Mouse (Mus musculus): Measurements from ENCODE around the gene Smoc2. TPM values are rescaled to one million over a fixed set of nuclear protein-coding genes. Genes with fewer than 3 reads are reported as not detected.

Gene Smoc2
- polyA plus RNA-seq, 1 experiment from 2014 or later = 3.5 TPM

GRCm38 (mm10) chr17:14353219-14354079, 74.1 kb downstream of the Smoc2 start:
- no peaks in the 10 kb centered on the region for H3K9me3 ChIP-seq (ENCODE audit: control insufficient read depth, low read length)
- no peak overlapping the region for H3K9ac ChIP-seq
- ATAC-seq (ENCODE audit: low FRiP score) (no peak), DNase-seq (ENCODE audit: low spot score) (no peak)
- no peak overlapping the region for H3K4me3 ChIP-seq (replicated peaks; ENCODE audit: low read length)
- no peaks in the 10 kb centered on the region for H3K4me1 ChIP-seq (replicated peaks; ENCODE audit: control insufficient read depth, insufficient read depth, low read length)
- H3K4me2 ChIP-seq (replicated peaks) = no peak overlapping the region
- H3K27ac ChIP-seq = no peak overlapping the region
- WGBS = 88% methylated on average over 10 of the region's 10 CpGs
- no peaks in the 10 kb centered on the region for H3K36me3 ChIP-seq (replicated peaks; ENCODE audit: control insufficient read depth, insufficient read depth)
- H3K27me3 ChIP-seq (ENCODE audit: control insufficient read depth, insufficient read depth, low read length) = no peaks in the 10 kb centered on the region

GRCm38 (mm10) chr17:14361511-14361910, 82.2 kb downstream of the Smoc2 start:
- Histone ChIP-seq H3K27ac (no peak overlapping the region), H3K4me1 (replicated peaks; ENCODE audit: control insufficient read depth, insufficient read depth, low read length) (no peaks in the 10 kb centered on the region), H3K9me3 (ENCODE audit: control insufficient read depth, low read length) (no peaks in the 10 kb centered on the region), H3K4me2 (replicated peaks) (no peak overlapping the region), H3K36me3 (replicated peaks; ENCODE audit: control insufficient read depth, insufficient read depth) (no peaks in the 10 kb centered on the region), H3K4me3 (replicated peaks; ENCODE audit: low read length) (no peak overlapping the region), H3K27me3 (ENCODE audit: control insufficient read depth, insufficient read depth, low read length) (no peaks in the 10 kb centered on the region), H3K9ac (no peak overlapping the region)
- ATAC-seq (ENCODE audit: low FRiP score) = no peak
- DNase-seq (ENCODE audit: low spot score) = no peak
- 88% methylated on average over 1 of the region's 1 CpGs for WGBS

GRCm38 (mm10) chr17:14370476-14370875, 91.2 kb downstream of the Smoc2 start:
- Histone ChIP-seq H3K4me3 (replicated peaks; ENCODE audit: low read length) (no peak overlapping the region), H3K4me1 (replicated peaks; ENCODE audit: control insufficient read depth, insufficient read depth, low read length) (peaks cover 9% of the 10 kb centered on the region), H3K36me3 (replicated peaks; ENCODE audit: control insufficient read depth, insufficient read depth) (no peaks in the 10 kb centered on the region), H3K27ac (no peak overlapping the region), H3K9me3 (ENCODE audit: control insufficient read depth, low read length) (no peaks in the 10 kb centered on the region), H3K4me2 (replicated peaks) (no peak overlapping the region), H3K27me3 (ENCODE audit: control insufficient read depth, insufficient read depth, low read length) (no peaks in the 10 kb centered on the region), H3K9ac (no peak overlapping the region)
- ATAC-seq (ENCODE audit: low FRiP score) (no peak), DNase-seq (ENCODE audit: low spot score) (no peak)
- WGBS = 93% methylated on average over 5 of the region's 5 CpGs

- ATAC-seq (ENCODE audit: low FRiP score) = no peak
- WGBS = 82% methylated on average over 6 of the region's 6 CpGs
- no peaks in the 10 kb centered on the region for H3K9me3 ChIP-seq (ENCODE audit: control insufficient read depth, low read length)
- no peak for DNase-seq (ENCODE audit: low spot score)
- H3K4me1 ChIP-seq (replicated peaks; ENCODE audit: control insufficient read depth, insufficient read depth, low read length) = peaks cover 9% of the 10 kb centered on the region
- H3K27me3 ChIP-seq (ENCODE audit: control insufficient read depth, insufficient read depth, low read length) = no peaks in the 10 kb centered on the region
- no peak overlapping the region for H3K27ac ChIP-seq
- no peaks in the 10 kb centered on the region for H3K36me3 ChIP-seq (replicated peaks; ENCODE audit: control insufficient read depth, insufficient read depth)
- H3K4me3 ChIP-seq (replicated peaks; ENCODE audit: low read length) = no peak overlapping the region
- H3K4me2 ChIP-seq (replicated peaks) = no peak overlapping the region
- no peak overlapping the region for H3K9ac ChIP-seq
These were observed 92.3 kb downstream of the Smoc2 start for GRCm38 (mm10) chr17:14371606-14372005.

- Histone ChIP-seq H3K4me1 (replicated peaks; ENCODE audit: control insufficient read depth, insufficient read depth, low read length) (peaks cover 9% of the 10 kb centered on the region), H3K27ac (no peak overlapping the region), H3K9me3 (ENCODE audit: control insufficient read depth, low read length) (no peaks in the 10 kb centered on the region), H3K36me3 (replicated peaks; ENCODE audit: control insufficient read depth, insufficient read depth) (no peaks in the 10 kb centered on the region), H3K27me3 (ENCODE audit: control insufficient read depth, insufficient read depth, low read length) (no peaks in the 10 kb centered on the region), H3K4me2 (replicated peaks) (peak overlapping the region; percentile 36), H3K9ac (peak overlapping the region; percentile 13; the same call in 1 of the 2 replicates), H3K4me3 (replicated peaks; ENCODE audit: low read length) (no peak overlapping the region)
- 35% methylated on average over 25 of the region's 25 CpGs for WGBS
- ATAC-seq (ENCODE audit: low FRiP score) (peak; percentile 74), DNase-seq (ENCODE audit: low spot score) (peak; percentile 39)
These were observed 93.2 kb downstream of the Smoc2 start for GRCm38 (mm10) chr17:14372324-14373145.

- H3K9me3 ChIP-seq (ENCODE audit: control insufficient read depth, low read length) = no peaks in the 10 kb centered on the region
- DNase-seq (ENCODE audit: low spot score) (no peak), ATAC-seq (ENCODE audit: low FRiP score) (no peak)
- H3K4me3 ChIP-seq (replicated peaks; ENCODE audit: low read length) = no peak overlapping the region
- H3K4me1 ChIP-seq (replicated peaks; ENCODE audit: control insufficient read depth, insufficient read depth, low read length) = no peaks in the 10 kb centered on the region
- no peak overlapping the region for H3K9ac ChIP-seq
- H3K27ac ChIP-seq = no peak overlapping the region
- H3K36me3 ChIP-seq (replicated peaks; ENCODE audit: control insufficient read depth, insufficient read depth) = no peaks in the 10 kb centered on the region
- H3K4me2 ChIP-seq (replicated peaks) = no peak overlapping the region
- H3K27me3 ChIP-seq (ENCODE audit: control insufficient read depth, insufficient read depth, low read length) = no peaks in the 10 kb centered on the region
- 64% methylated on average over 17 of the region's 17 CpGs for WGBS
These were observed 99.6 kb downstream of the Smoc2 start for GRCm38 (mm10) chr17:14378692-14379446.

GRCm38 (mm10) chr17:14379518-14379917, 100.2 kb downstream of the Smoc2 start:
- no peaks in the 10 kb centered on the region for H3K4me1 ChIP-seq (replicated peaks; ENCODE audit: control insufficient read depth, insufficient read depth, low read length)
- no peak overlapping the region for H3K4me2 ChIP-seq (replicated peaks)
- no peaks in the 10 kb centered on the region for H3K36me3 ChIP-seq (replicated peaks; ENCODE audit: control insufficient read depth, insufficient read depth)
- H3K9ac ChIP-seq = no peak overlapping the region
- 82% methylated on average over 2 of the region's 2 CpGs for WGBS
- ATAC-seq (ENCODE audit: low FRiP score) (no peak), DNase-seq (ENCODE audit: low spot score) (no peak)
- H3K4me3 ChIP-seq (replicated peaks; ENCODE audit: low read length) = no peak overlapping the region
- no peaks in the 10 kb centered on the region for H3K9me3 ChIP-seq (ENCODE audit: control insufficient read depth, low read length)
- no peaks in the 10 kb centered on the region for H3K27me3 ChIP-seq (ENCODE audit: control insufficient read depth, insufficient read depth, low read length)
- H3K27ac ChIP-seq = no peak overlapping the region

GRCm38 (mm10) chr17:14379966-14380365, 100.7 kb downstream of the Smoc2 start:
- 90% methylated on average over 3 of the region's 3 CpGs for WGBS
- no peaks in the 10 kb centered on the region for H3K9me3 ChIP-seq (ENCODE audit: control insufficient read depth, low read length)
- H3K36me3 ChIP-seq (replicated peaks; ENCODE audit: control insufficient read depth, insufficient read depth) = no peaks in the 10 kb centered on the region
- DNase-seq (ENCODE audit: low spot score) = no peak
- H3K27me3 ChIP-seq (ENCODE audit: control insufficient read depth, insufficient read depth, low read length) = no peaks in the 10 kb centered on the region
- no peak overlapping the region for H3K4me2 ChIP-seq (replicated peaks)
- ATAC-seq (ENCODE audit: low FRiP score) = no peak
- H3K4me3 ChIP-seq (replicated peaks; ENCODE audit: low read length) = no peak overlapping the region
- no peak overlapping the region for H3K9ac ChIP-seq
- no peaks in the 10 kb centered on the region for H3K4me1 ChIP-seq (replicated peaks; ENCODE audit: control insufficient read depth, insufficient read depth, low read length)
- no peak overlapping the region for H3K27ac ChIP-seq

- no peak for DNase-seq (ENCODE audit: low spot score)
- H3K27ac ChIP-seq = no peak overlapping the region
- ATAC-seq (ENCODE audit: low FRiP score) = no peak
- H3K4me3 ChIP-seq (replicated peaks; ENCODE audit: low read length) = no peak overlapping the region
- H3K4me2 ChIP-seq (replicated peaks) = no peak overlapping the region
- 83% methylated on average over 12 of the region's 12 CpGs for WGBS
- H3K4me1 ChIP-seq (replicated peaks; ENCODE audit: control insufficient read depth, insufficient read depth, low read length) = no peaks in the 10 kb centered on the region
- no peaks in the 10 kb centered on the region for H3K27me3 ChIP-seq (ENCODE audit: control insufficient read depth, insufficient read depth, low read length)
- no peaks in the 10 kb centered on the region for H3K9me3 ChIP-seq (ENCODE audit: control insufficient read depth, low read length)
- no peak overlapping the region for H3K9ac ChIP-seq
- H3K36me3 ChIP-seq (replicated peaks; ENCODE audit: control insufficient read depth, insufficient read depth) = no peaks in the 10 kb centered on the region
These were observed 101.2 kb downstream of the Smoc2 start for GRCm38 (mm10) chr17:14380526-14380925.
